Mouse (Mus musculus) right cerebral cortex, postnatal 25 days (tissue): ENCODE results near the gene Lpin2.

Source experiments
- DNase-seq: peaks from one replicate; pipeline ENCODE4 v3.0.0; 2022

The Lpin2 gene

GRCm38 (mm10) chr17:71182211-71182721 is at the start of gene Lpin2:
Gene Lpin2, plus strand, starts transcription at chr17:71182560.
- no peak for DNase-seq

DNA sequence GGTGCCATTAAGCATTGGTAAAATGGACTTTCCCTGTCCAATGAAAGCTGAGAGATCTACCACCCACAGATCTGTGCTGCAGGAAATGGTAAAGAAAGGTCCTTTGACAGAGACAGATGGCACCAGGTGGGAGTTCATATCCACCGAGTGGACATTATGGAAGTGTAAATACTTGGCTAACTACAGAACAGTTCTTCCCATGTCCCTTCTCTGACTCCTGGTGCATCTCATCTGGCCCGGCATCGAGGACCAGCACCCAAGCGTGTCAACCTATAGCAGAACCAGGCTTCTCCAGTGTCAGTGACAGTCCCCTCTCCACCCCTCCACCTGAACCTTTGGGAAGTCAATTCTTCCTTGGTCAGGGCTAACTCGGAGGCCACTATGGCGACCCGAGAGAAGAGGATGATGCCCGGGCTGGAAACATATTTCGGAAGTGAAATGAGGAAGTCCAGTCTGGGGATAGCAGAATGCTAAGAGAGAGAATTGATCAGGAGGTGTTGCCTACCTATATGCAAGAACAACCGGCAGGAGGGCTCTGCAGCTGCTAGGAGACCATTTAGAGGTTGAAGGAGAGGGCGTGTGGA is 49.4 kb upstream of the Lpin2 start:
- DNase-seq = no peak

- no peak for DNase-seq
Observed at GRCm38 (mm10) chr17:71134441-71134955, 47.9 kb upstream of the Lpin2 start.

DNA sequence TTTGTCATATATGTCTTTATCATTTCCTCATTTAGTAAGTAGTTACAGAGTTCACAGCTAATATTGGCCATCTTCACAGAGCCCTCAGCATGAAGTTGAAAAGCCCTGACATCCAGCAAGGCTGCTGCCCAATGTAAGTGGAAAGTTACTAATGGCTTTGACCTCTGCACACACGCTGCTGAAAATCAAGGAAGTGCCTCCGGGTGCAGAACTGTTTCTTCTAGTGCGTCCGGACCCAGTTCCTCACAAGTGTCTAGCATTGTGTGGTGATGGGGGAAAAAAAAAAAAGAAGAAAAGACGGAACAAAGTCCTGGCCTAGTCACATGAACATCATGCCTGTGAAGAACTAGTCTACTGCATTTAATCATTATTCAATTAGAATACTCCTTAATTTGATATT is 47.3 kb upstream of the Lpin2 start:
- DNase-seq = no peak

GRCm38 (mm10) chr17:71135866-71136265 is 46.5 kb upstream of the Lpin2 start:
- DNase-seq = no peak

GRCm38 (mm10) chr17:71136384-71137333 is 45.7 kb upstream of the Lpin2 start:
- DNase-seq = no peak

DNA sequence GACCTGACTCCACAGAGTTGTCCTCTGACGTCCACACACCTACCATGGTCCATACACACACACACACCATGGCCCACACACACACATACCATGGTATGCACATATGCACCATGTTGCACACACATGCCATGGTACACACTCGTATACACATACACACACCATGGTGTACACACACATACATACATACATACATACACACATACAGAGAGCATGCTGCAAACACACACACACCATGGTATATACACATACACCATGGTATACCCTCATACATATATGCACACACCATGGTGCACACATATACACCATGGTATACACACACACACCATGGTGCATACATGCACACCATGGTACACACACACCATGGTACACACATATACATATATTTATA is 45.0 kb upstream of the Lpin2 start:
- DNase-seq = no peak

- peak; percentile 41 for DNase-seq
Observed at GRCm38 (mm10) chr17:71142068-71142467, 40.3 kb upstream of the Lpin2 start.

DNA sequence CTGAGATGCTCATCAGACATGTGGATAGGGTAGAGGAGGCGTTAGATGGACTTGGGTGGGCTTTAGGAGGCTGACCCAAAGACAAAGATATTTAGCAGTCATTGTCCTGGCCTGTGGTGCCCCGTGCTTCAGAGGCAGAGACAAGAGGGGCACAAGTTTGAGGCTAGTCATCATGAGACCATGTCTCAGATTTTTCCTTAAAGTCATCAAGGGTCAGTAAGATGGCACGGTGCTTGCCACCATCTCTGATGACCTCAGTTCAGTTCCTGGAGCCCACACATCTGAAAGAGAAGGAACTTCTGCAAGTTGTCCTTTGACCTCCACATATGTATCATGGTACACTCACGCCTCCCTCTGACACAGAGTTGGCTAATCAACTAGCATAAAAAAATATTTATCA is 39.2 kb upstream of the Lpin2 start:
- DNase-seq = no peak

DNA sequence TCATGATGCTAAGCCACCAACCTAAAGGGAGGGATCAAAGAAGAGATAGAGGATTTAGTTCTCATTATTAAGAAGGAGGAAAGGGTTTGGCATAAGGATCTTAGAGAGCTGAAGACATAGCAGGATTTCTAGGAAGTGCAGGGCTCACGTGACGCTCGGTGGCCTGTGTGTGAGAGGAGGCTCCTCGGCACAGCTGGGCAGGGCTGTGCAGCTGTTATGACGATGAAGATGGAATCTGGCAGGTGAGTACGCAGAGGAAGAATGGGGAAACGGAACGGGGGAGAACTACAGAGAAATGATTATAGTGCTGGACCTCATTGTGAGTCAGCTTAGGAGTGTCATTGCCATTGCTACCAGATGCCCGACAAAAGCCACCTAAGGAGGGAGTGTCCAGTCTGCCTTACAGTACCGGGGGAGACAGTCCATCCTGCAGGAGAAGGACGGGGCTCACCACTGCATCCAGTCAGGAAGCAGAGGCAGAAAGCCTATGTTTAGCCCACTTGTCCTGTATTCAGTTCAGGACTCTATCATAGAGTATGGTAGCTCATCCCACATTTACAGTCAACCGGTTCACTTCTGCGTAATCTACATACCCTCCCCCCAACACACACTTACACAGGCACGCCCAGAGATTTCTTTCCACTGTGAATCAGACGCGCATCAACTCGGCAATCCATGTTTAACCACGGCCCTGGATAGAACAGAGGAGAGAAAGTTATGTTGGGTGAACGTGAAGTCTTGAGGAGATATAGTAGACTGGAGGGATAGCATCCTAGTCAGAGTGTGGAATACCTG is 37.8 kb upstream of the Lpin2 start:
- no peak for DNase-seq

DNA sequence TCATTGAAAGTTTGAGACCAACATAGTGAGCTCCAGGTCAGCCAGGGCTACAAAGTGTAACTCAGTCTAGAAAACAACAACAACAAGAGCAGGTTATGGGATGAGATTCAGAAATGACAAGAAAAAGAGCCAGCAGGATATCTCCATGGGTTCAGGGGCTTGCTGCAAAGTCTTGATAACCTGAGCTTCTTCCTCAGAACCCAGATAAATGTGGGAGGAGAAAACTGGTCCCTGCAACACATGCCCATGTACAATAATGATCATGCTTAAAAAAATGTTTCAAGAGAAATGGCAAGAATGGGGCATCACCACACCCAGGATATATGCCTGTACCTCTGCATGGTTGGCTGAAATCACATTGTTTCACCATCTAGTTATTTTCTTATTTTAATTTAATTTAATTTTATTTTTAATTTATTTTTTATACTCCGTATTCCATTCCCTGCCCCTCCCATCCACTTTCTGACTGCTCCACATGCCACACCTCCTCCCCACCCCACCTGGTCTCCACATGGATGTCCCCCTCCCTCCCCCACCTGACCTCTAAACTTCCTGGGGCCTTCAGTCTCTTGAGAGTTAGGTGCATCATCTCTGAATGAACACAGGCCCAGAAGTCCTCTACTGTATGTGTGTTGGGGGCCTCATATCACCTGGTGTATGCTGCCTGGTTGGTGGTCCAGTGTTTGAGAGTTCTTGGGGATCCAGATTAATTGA is 37.0 kb upstream of the Lpin2 start:
- no peak for DNase-seq

DNA sequence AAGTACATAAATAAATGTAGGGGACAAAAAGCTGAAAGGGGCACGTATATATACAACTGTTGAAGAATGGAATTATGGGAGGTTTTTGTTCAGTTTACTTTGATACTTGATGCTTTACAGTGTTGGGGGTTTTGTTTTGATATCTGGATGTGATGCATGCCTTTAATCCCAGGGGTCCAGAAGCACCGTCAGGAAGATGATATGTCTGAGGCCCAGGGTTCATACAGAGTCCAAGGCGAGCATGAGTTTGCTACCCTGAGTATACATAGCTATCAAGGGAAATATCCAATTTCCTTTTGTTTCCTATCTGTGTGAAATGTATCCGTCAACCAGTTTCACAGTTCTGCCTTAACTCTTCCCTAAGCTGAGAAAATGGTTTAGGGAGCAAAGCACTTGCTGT is 29.0 kb upstream of the Lpin2 start:
- DNase-seq = no peak

- no peak for DNase-seq
Observed at GRCm38 (mm10) chr17:71155271-71155670, 27.1 kb upstream of the Lpin2 start.

GRCm38 (mm10) chr17:71159152-71159567 is 23.2 kb upstream of the Lpin2 start:
- DNase-seq = no peak

DNA sequence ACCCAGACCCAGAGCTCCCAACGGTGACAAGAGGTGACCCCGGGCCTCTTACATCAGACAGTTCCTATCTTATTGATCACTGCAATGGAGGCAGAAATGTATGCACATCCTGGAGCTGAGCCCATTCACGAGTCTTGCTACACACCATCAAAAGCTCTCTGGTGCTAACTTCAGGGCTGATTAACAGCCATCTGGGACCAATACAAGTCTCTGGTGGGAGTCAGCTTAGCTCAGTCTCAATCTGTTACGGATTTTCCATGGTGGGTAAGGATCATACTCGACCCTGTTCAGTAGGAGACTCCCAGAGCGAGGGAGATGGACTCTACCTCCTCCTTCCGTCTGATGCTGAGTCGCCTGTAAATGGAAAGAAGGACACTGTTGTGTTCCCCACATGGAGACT is 22.6 kb upstream of the Lpin2 start:
- DNase-seq = no peak

- DNase-seq = no peak
Observed at GRCm38 (mm10) chr17:71160244-71160995, 21.9 kb upstream of the Lpin2 start.

GRCm38 (mm10) chr17:71164991-71165390 is 17.4 kb upstream of the Lpin2 start:
- DNase-seq = peak; percentile 32

DNA sequence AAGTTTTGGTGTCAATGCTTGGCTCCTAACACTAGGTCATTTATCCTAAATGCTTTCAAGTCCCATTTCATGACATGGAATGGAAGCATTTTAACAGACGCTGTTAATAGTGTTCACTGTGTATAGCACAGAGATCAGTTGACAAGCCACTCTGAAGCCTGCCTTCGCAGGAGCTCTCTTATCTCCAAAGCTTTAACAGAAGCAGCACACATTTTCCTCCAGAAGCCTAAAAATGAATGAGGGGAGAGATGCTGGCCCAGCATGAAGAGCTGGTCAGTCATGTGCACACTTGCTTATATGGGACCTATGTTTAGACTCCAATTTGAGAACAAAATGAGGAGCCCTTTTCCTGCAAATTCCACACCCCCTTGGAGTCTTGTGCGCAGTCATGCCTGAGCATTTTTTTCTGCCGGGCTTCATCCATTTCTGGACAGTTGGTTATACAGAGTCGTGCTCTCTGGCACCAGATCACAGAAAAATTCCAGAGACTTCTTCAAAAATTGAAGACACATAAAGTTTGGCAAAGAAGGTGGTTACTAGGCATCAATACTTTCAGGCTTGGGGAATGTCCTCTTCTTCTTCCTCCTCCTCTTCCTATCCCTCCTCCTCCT is 14.1 kb upstream of the Lpin2 start:
- no peak for DNase-seq

GRCm38 (mm10) chr17:71168846-71169245 is 13.5 kb upstream of the Lpin2 start:
- peak; percentile 42 for DNase-seq

GRCm38 (mm10) chr17:71169639-71170038 is 12.7 kb upstream of the Lpin2 start:
- DNase-seq = no peak

GRCm38 (mm10) chr17:71171161-71171560 is 11.2 kb upstream of the Lpin2 start:
- no peak for DNase-seq
